Mouse (Mus musculus) ES-E14 (cell line): Measurements from ENCODE around the gene Rbm43.

Source experiments
- CHD2 ChIP-seq: IDR thresholded peaks from 2 replicates; pipeline ENCODE4 v1.6.1; 2014; ENCODE audit warnings: mild to moderate bottlenecking, low read depth, low read length, inconsistent platforms
- HCFC1 ChIP-seq: IDR thresholded peaks from 2 replicates; pipeline ENCODE4 v1.6.1; 2012; ENCODE audit warnings: low read length, inconsistent platforms, borderline replicate concordance; ENCODE audit not compliant: insufficient read depth
- MAFK ChIP-seq: IDR thresholded peaks from 2 replicates; pipeline ENCODE4 v1.6.1; 2014; ENCODE audit warnings: mild to moderate bottlenecking, low read depth, low read length, inconsistent platforms; ENCODE audit not compliant: insufficient read depth

DNA sequence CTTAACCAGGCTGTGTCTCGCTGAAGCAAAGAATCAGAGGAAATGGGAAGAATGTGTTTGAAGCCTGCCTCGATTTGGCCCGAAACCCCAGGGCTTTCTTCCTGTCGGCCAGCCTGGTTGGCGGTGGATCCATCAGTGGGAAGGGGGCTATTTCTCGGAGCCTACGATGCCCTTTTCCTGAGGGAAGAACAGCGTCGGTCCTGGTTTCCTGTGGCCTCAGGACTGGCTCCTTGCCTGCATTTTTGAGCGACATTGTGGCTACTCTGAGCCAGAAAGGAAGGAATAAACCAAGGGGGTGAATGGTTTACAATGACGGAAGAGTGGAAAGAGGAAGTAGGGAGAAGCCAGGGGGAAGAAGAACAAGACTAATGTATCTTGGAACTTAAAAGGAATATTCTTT, 46.7 kb upstream of the Rbm43 start:
- TF ChIP-seq MAFK, result no peak
- TF ChIP-seq HCFC1, result no peak
- no peak for TF ChIP-seq CHD2
